Mouse (Mus musculus) heart, embryonic 16.5 days (tissue): Measurements from ENCODE around the gene Dtx2. TPM values are rescaled to one million over a fixed set of nuclear protein-coding genes. Genes with fewer than 3 reads are reported as not detected.

Experiments used
- ATAC-seq: fragments of 200-750 bp; cut with Nextera tagmentation; replicated peaks from 2 replicates; pipeline ENCODE4 v1.8.0; 2017; ENCODE audit warnings: moderate number of reproducible peaks; ENCODE audit not compliant: insufficient read depth, low FRiP score; ENCODE audit errors: extremely low read depth
- H3K27ac ChIP-seq: fragments of 300-500 bp; sonication (generic); 2 replicates; pipeline ENCODE4 v1.5.1; 2014; ENCODE audit warnings: mild to moderate bottlenecking, low read length, control low read depth, moderate library complexity
- H3K27me3 ChIP-seq: fragments of 300-500 bp; sonication (generic); 2 replicates; pipeline ENCODE4 v1.6.1; 2014; ENCODE audit warnings: low read length, mixed read lengths; ENCODE audit not compliant: control insufficient read depth, insufficient read depth
- H3K36me3 ChIP-seq: fragments of 300-500 bp; sonication (generic); 2 replicates; pipeline ENCODE4 v1.6.1; 2014; ENCODE audit not compliant: control insufficient read depth, insufficient read depth
- H3K4me1 ChIP-seq: fragments of 300-500 bp; sonication (generic); 2 replicates; pipeline ENCODE4 v1.6.1; 2014; ENCODE audit warnings: low read length, mixed read lengths; ENCODE audit not compliant: control insufficient read depth, insufficient read depth
- H3K4me2 ChIP-seq: fragments of 300-500 bp; sonication (generic); 2 replicates; pipeline ENCODE4 v1.6.1; 2014; ENCODE audit warnings: low read depth, mild to moderate bottlenecking, control low read depth, low read length
- H3K4me3 ChIP-seq: fragments of 300-500 bp; sonication (generic); 2 replicates; pipeline ENCODE4 v1.5.1; 2014; ENCODE audit warnings: mild to moderate bottlenecking, control low read depth, low read length
- H3K9ac ChIP-seq: fragments of 300-500 bp; sonication (generic); 2 replicates; pipeline ENCODE4 v1.6.1; 2014; ENCODE audit warnings: low read length, control low read depth
- H3K9me3 ChIP-seq: fragments of 300-500 bp; sonication (generic); replicated peaks from 2 replicates; pipeline ENCODE4 v1.6.1; 2016; ENCODE audit warnings: low read length; ENCODE audit not compliant: control insufficient read depth
- WGBS: fragments of 180-500 bp; shearing (Covaris S2); extraction: QIAGEN DNeasy Blood & Tissue Kit; methylation state at CpG from one replicate; pipeline ENCODE4 v1.1.7; 2014; 5-methylcytosine and 5-hydroxymethylcytosine counted together
- polyA plus RNA-seq: library from polyadenylated mRNA; unstranded; fragments of >200 nt; fragmentation: Nextera tagmentation; extraction: Ambion mirVana; gene quantifications from 2 replicates; pipeline ENCODE4 v1.2.1, GENCODE M21; 2015

Dtx2 gene
- polyA plus RNA-seq, 1 experiment from 2014 or later = 22.5 TPM

DNA sequence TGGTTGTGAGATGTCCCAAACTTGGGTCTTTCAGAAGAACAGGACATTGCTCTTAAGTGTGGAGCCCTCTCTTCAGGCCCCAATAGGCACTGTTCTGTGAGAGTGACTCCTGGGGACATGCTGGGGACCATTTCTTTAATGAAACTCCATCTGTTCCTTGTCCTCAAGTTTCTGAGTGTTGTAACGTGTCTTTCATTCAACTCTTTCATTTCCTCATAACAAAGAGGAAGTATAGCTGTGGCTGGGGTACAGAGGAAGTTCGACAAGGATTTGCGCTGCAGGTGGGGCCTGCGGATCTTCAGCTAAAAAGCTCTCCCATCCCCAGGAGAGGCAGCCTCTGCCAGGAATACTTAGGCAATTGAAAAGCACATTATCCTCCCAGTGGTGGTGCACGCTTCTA lies 4.0 kb upstream of the Dtx2 start:
- H3K4me2 ChIP-seq = no peak overlapping the region
- H3K27ac ChIP-seq = no peak overlapping the region
- peaks cover 4% of the 10 kb centered on the region for H3K4me1 ChIP-seq
- H3K9me3 ChIP-seq = no peaks in the 10 kb centered on the region
- H3K27me3 ChIP-seq = no peaks in the 10 kb centered on the region
- no peak for ATAC-seq
- H3K9ac ChIP-seq = no peak overlapping the region
- 65% methylated on average over 5 of the region's 5 CpGs for WGBS
- no peaks in the 10 kb centered on the region for H3K36me3 ChIP-seq
- no peak overlapping the region for H3K4me3 ChIP-seq

DNA sequence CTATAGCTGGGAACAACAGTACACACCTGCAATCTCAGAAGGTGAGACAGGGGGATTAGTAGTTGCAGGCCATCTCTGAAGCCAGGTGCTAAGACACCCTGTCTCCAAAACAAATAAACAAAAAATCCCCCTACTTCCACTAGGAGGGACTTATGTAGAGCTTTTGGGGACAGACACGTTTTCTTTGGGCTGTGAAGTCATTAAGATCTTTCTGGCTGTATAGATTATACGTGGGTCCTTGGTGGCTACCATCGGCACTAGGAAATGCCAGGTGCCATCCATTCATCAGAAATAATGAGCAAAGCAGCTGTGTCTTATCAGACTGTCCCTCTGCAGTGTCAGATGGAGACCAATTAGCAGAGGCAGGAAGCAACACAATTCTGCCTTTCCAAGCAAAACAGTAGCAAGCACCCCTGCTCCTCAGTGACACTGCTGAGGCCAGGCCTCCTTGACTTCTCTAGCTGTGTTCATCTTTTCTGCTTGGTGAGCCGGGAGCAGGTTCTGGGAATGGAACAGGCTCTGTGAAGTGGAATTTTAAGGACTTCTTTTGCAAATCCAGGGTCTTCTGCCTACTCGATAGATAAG lies 1.1 kb upstream of the Dtx2 start:
- peaks cover 10% of the 10 kb centered on the region for H3K36me3 ChIP-seq
- H3K4me2 ChIP-seq = no peak overlapping the region
- H3K9ac ChIP-seq = no peak overlapping the region
- peaks cover 6% of the 10 kb centered on the region for H3K4me1 ChIP-seq
- no peaks in the 10 kb centered on the region for H3K9me3 ChIP-seq
- ATAC-seq = no peak
- no peak overlapping the region for H3K4me3 ChIP-seq
- no peak overlapping the region for H3K27ac ChIP-seq
- no peaks in the 10 kb centered on the region for H3K27me3 ChIP-seq
- WGBS = 42% methylated on average over 5 of the region's 5 CpGs

DNA sequence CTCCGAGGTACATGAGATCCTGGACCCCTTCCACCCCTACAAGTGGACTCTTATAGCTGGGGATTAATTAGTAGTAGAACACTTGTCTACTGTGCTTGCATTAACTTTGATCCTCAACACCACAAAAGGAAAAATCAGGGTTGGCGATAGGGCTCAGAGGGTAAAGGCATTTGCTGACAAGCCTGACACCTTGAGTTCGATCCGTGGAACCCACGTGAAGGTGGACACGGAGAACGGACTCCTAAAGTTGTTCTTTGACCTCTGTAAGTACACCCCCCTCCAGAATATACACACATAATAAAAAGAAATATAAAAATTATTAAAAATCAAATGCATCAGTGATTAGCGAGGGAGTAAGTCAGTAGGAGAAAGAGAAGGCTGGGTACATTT lies 270 bp upstream of the Dtx2 start:
- no peak overlapping the region for H3K27ac ChIP-seq
- H3K36me3 ChIP-seq = peaks cover 17% of the 10 kb centered on the region
- no peak overlapping the region for H3K4me2 ChIP-seq
- no peak for ATAC-seq
- no peak overlapping the region for H3K9ac ChIP-seq
- H3K4me3 ChIP-seq = peak overlapping the region; percentile 75; the same call in 1 of the 2 replicates
- WGBS = 63% methylated on average over 8 of the region's 8 CpGs
- H3K9me3 ChIP-seq = no peaks in the 10 kb centered on the region
- no peaks in the 10 kb centered on the region for H3K27me3 ChIP-seq
- peaks cover 6% of the 10 kb centered on the region for H3K4me1 ChIP-seq

DNA sequence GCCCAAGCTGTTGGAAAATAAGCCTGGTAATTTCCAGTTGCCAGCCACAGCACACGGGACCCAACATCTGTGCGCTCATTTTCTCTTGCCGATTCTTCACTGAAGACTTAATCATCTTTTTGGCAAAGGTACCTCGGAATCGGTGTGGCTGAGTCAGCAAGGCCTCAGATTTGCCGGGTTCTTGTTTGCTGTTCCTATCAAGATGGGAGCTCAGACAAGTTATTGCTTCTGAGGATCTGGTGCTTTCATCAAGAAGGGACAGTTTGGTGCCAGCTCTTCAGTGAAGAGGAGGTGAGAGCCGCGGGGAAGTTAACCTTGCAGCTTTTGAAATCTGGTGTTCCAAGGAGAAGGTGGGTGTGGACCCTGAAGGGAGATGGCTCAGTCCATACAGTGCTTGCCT lies 1.6 kb downstream of the Dtx2 start:
- peaks cover 17% of the 10 kb centered on the region for H3K36me3 ChIP-seq
- H3K9me3 ChIP-seq = no peaks in the 10 kb centered on the region
- no peak overlapping the region for H3K4me2 ChIP-seq
- no peak overlapping the region for H3K4me3 ChIP-seq
- no peaks in the 10 kb centered on the region for H3K27me3 ChIP-seq
- H3K9ac ChIP-seq = no peak overlapping the region
- WGBS = 80% methylated on average over 8 of the region's 8 CpGs
- ATAC-seq = no peak
- no peak overlapping the region for H3K27ac ChIP-seq
- H3K4me1 ChIP-seq = peaks cover 6% of the 10 kb centered on the region

DNA sequence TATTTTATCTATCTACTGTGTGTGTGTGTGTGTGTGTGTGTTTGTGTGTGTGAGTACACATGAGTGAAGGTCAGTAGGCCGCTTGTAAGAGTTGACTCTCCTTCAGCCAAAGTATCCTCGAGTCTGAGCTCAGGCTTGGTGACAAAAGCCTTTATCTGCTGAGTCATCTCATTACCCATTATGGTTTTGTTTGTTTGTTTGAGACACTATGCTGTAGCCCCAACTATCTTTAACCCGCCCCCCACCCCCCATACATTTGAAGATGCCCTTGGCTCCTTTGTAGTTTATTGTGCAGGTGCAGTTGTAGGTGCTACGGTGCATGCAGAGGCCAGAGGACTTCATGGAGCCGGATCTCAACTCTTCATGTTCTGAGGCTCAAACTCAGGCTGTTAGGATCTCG lies 6.6 kb downstream of the Dtx2 start:
- Histone ChIP-seq H3K36me3 (peaks cover 17% of the 10 kb centered on the region), H3K9me3 (no peaks in the 10 kb centered on the region), H3K9ac (no peak overlapping the region), H3K27ac (no peak overlapping the region), H3K4me3 (no peak overlapping the region), H3K4me2 (no peak overlapping the region), H3K4me1 (peaks cover 8% of the 10 kb centered on the region), H3K27me3 (no peaks in the 10 kb centered on the region)
- WGBS = 90% methylated on average over 6 of the region's 6 CpGs
- no peak for ATAC-seq

DNA sequence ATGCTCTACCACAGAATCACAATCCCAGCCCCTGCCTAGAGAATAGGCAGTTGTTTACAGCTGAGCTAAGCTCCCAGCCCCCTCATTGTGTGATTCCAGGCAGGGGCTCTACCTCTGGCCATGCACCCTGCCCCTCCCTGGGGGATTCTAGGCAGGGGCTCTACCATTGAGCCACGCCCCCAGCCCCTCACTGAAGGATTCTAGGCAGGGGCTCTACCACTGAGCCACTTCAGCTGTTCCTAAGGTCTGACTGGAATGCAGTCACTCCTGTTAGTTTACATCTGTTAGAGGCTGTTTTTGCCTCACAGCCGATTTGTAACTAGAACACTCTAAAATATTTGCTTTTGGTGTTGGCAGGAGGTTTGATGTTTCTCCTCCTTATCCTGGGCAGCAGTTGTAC lies 7.7 kb downstream of the Dtx2 start:
- ATAC-seq = no peak
- no peak overlapping the region for H3K9ac ChIP-seq
- H3K4me2 ChIP-seq = no peak overlapping the region
- no peaks in the 10 kb centered on the region for H3K9me3 ChIP-seq
- H3K27ac ChIP-seq = peak overlapping the region; percentile 37
- H3K4me1 ChIP-seq = peaks cover 8% of the 10 kb centered on the region
- 53% methylated on average over 2 of the region's 2 CpGs for WGBS
- H3K36me3 ChIP-seq = peaks cover 12% of the 10 kb centered on the region
- no peaks in the 10 kb centered on the region for H3K27me3 ChIP-seq
- H3K4me3 ChIP-seq = no peak overlapping the region

DNA sequence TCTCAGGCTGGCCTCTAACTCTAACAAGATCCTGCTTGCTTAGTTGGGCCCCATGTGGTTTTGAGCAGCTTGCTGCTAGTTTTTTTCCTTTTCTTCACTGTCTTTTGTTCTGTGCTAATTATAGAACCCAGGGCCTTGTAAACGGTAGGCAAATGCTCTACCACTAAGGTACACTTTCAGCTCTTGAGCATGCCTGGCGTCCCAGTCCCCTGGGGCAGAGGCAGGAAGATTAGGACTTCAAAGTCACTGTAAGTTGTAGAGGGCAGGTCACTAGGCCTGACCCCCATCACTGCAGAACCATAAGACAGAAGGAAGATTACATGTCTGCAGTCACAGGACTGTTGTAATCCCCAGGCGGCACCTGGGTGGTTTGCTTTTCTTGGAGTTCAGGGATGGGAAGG lies 8.2 kb downstream of the Dtx2 start:
- Histone ChIP-seq H3K4me2 (no peak overlapping the region), H3K4me1 (peaks cover 8% of the 10 kb centered on the region), H3K9me3 (no peaks in the 10 kb centered on the region), H3K9ac (no peak overlapping the region), H3K27me3 (no peaks in the 10 kb centered on the region), H3K27ac (peak overlapping the region; percentile 37), H3K36me3 (peaks cover 9% of the 10 kb centered on the region), H3K4me3 (no peak overlapping the region)
- 24% methylated on average over 3 of the region's 3 CpGs for WGBS
- peak; percentile 58; the same call in 1 of the 2 replicates for ATAC-seq

DNA sequence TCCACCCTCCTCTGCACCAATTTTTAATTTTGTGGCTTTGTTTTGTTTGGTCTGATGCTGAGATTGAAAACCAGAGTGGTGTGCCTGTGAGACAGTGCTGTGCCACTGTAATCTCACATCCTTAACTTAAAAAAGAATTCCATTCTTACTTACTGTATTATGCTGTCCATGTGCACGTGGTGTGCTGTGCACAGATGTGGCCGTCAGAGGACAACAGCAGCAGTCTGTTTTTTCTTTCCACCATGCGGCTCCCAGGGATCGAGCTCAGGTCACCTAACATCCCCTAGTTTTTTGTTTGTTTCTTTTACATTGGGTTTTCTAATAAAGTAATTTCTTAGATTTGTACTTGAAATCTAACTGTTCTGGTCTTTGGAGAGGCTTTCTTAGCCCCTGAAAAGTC lies 9.9 kb downstream of the Dtx2 start:
- Histone ChIP-seq H3K4me1 (peaks cover 8% of the 10 kb centered on the region), H3K9ac (no peak overlapping the region), H3K27me3 (no peaks in the 10 kb centered on the region), H3K27ac (no peak overlapping the region), H3K9me3 (no peaks in the 10 kb centered on the region), H3K4me3 (no peak overlapping the region), H3K36me3 (no peaks in the 10 kb centered on the region), H3K4me2 (no peak overlapping the region)
- no peak for ATAC-seq
- 72% methylated on average over 4 of the region's 4 CpGs for WGBS

DNA sequence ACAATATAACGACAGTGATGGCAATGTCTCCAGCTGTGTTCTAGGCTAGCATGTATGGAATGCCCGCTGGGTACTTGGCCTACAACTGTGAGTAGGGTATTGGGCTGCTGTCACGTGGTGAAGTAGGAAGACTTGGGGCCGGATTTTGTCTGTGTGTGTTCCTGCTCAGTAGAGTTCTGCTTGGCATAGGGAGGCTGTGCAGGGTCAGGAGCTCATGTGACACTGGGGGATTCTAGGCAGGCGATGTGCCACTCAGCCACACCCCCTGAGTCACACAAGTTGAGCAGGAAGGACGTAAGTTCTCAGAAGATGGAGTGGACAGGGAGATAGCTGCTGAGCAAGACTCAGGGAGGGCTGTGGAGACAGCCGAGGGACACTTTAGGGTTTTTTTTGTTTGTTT lies 13.1 kb downstream of the Dtx2 start:
- Histone ChIP-seq H3K4me1 (peaks cover 6% of the 10 kb centered on the region), H3K9ac (no peak overlapping the region), H3K4me2 (no peak overlapping the region), H3K27ac (no peak overlapping the region), H3K4me3 (no peak overlapping the region), H3K36me3 (peaks cover 18% of the 10 kb centered on the region), H3K9me3 (no peaks in the 10 kb centered on the region), H3K27me3 (no peaks in the 10 kb centered on the region)
- no peak for ATAC-seq
- WGBS = 58% methylated on average over 7 of the region's 7 CpGs
